In genomic region chr19:4047859-4048258, GRCm38 (mm10) we compare ENCODE assay signal across 9 mouse cellular contexts. TPM values are rescaled to one million over a fixed set of nuclear protein-coding genes. Genes with fewer than 3 reads are reported as not detected.
DNase-seq lines count a peak whose midpoint lies in the region; ATAC-seq lines count a peak whose summit lies in the region.
"Had no signal": no experiment of that assay in that cellular context is flagged by ENCODE, and none has a peak within 500 bp of the region (broad histone marks: within the 10 kb centered on the region; RNA-seq: fewer than 3 reads in every experiment).

No protein-coding gene starts in this region.

- H3K4me2 ChIP-seq in forebrain, embryonic 14.5 days (ENCODE audit: low read length) = no peak overlapping the region
- no peak overlapping the region for H3K4me2 ChIP-seq in forebrain, embryonic 12.5 days

- no peak overlapping the region for H3K27ac ChIP-seq in forebrain, embryonic 14.5 days (ENCODE audit: low read depth, low read length)
- no peak overlapping the region for H3K27ac ChIP-seq in forebrain, embryonic 12.5 days

- H3K9me3 ChIP-seq in forebrain, embryonic 14.5 days (replicated peaks; ENCODE audit: control insufficient read depth, low read length) = no peaks in the 10 kb centered on the region
- no peaks in the 10 kb centered on the region for H3K9me3 ChIP-seq in forebrain, embryonic 12.5 days

- H3K27me3 ChIP-seq in forebrain, embryonic 14.5 days (replicated peaks; ENCODE audit: control insufficient read depth, insufficient read depth, low read length) = no peaks in the 10 kb centered on the region
- H3K27me3 ChIP-seq in forebrain, embryonic 12.5 days = no peaks in the 10 kb centered on the region

- 12% methylated on average over 4 of the region's 4 CpGs for WGBS in forebrain, embryonic 14.5 days
- WGBS in forebrain, embryonic 12.5 days = 19% methylated on average over 4 of the region's 4 CpGs

- no peak overlapping the region for H3K9ac ChIP-seq in forebrain, embryonic 14.5 days (ENCODE audit: low read length)
- H3K9ac ChIP-seq in forebrain, embryonic 12.5 days = no peak overlapping the region

- no peak for ATAC-seq in forebrain, embryonic 14.5 days
- ATAC-seq in forebrain, embryonic 12.5 days (ENCODE audit: low FRiP score) = no peak
- peak; percentile 75 for ATAC-seq in megakaryocyte, adult 5-6 weeks (ENCODE audit: poor library complexity, severe bottlenecking)

- no peaks in the 10 kb centered on the region for H3K36me3 ChIP-seq in forebrain, embryonic 14.5 days (ENCODE audit: control insufficient read depth, insufficient read depth, low read length)
- H3K36me3 ChIP-seq in forebrain, embryonic 12.5 days (replicated peaks) = no peaks in the 10 kb centered on the region

- no peaks in the 10 kb centered on the region for H3K4me1 ChIP-seq in forebrain, embryonic 14.5 days (ENCODE audit: control insufficient read depth, insufficient read depth, low read length)
- H3K4me1 ChIP-seq in forebrain, embryonic 12.5 days = no peaks in the 10 kb centered on the region

- no peak overlapping the region for H3K4me3 ChIP-seq in forebrain, embryonic 14.5 days (ENCODE audit: low read depth, low read length)
- no peak overlapping the region for H3K4me3 ChIP-seq in forebrain, embryonic 12.5 days (replicated peaks)
- H3K4me3 ChIP-seq: megakaryocyte, embryonic 14.5 days had no signal

- peak; percentile 90 for DNase-seq in forebrain, embryonic 14.5 days (ENCODE audit: low spot score)
- DNase-seq in MEL-GATA-1-ER (ENCODE audit: extremely low read depth, low read depth) = peak; percentile 65
- DNase-seq in cerebellum, adult 9-10 months = peak; percentile 89
- peak; percentile 27 for DNase-seq in gastrocnemius, postnatal 25 days
- DNase-seq in layer of hippocampus, postnatal 25 days (ENCODE audit: extremely low spot score in 1 of 2, low spot score in 1 of 2) = peak; percentile 36 to 84
- peak; percentile 71 to 86 for DNase-seq in spleen, postnatal 14 days (ENCODE audit: low spot score in 2 of 2)

RNA-seq across cellular contexts. Expression of gene Gstp2, which starts 2.0 kb away (rescaled TPM):
- polyA plus RNA-seq in forebrain, embryonic 14.5 days (2014; fragmentation: Nextera tagmentation; extraction: Ambion mirVana) = 1.2 and 4.2 TPM in 2 replicates
- 1.6 and 5.5 TPM in 2 replicates for polyA plus RNA-seq in forebrain, embryonic 12.5 days (2016; fragmentation: Nextera tagmentation; extraction: Ambion mirVana)
- total RNA-seq in gastrocnemius, postnatal 25 days (2021) = 100 to 1,000 TPM; 118 to 133 TPM
- total RNA-seq in layer of hippocampus, postnatal 25 days (2021) = 10 to 100 TPM; 35.5 to 41.9 TPM
- total RNA-seq in megakaryocyte, adult 5-6 weeks (2015) = 4.8 TPM in 1 of 2 replicates, not detected in the other
- 1.8 TPM in 1 of 2 replicates, not detected in the other for total RNA-seq in megakaryocyte, adult 5-6 weeks (2017)

RNA-seq across cellular contexts. Expression of gene Gstp1, which starts 10.1 kb away (rescaled TPM):
- polyA plus RNA-seq in forebrain, embryonic 14.5 days (2014; fragmentation: Nextera tagmentation; extraction: Ambion mirVana) = 369 and 398 TPM in 2 replicates
- polyA plus RNA-seq in forebrain, embryonic 12.5 days (2016; fragmentation: Nextera tagmentation; extraction: Ambion mirVana) = 321 and 346 TPM in 2 replicates
- 100 to 1,000 TPM; 344 to 356 TPM for total RNA-seq in gastrocnemius, postnatal 25 days (2021)
- total RNA-seq in layer of hippocampus, postnatal 25 days (2021) = 100 to 1,000 TPM; 343 to 385 TPM
- 257 and 287 TPM in 2 replicates for total RNA-seq in megakaryocyte, adult 5-6 weeks (2015)
- 69.5 and 80.2 TPM in 2 replicates for total RNA-seq in megakaryocyte, adult 5-6 weeks (2017)

RNA-seq across cellular contexts. Expression of gene Gstp3, which starts 11.5 kb away (rescaled TPM):
- polyA plus RNA-seq in forebrain, embryonic 14.5 days (2014; fragmentation: Nextera tagmentation; extraction: Ambion mirVana) = not detected in 2 replicates
- polyA plus RNA-seq in forebrain, embryonic 12.5 days (2016; fragmentation: Nextera tagmentation; extraction: Ambion mirVana) = not detected in 2 replicates
- not detected for total RNA-seq in gastrocnemius, postnatal 25 days (2021)
- total RNA-seq in layer of hippocampus, postnatal 25 days (2021) = not detected
- 3.0 and 5.0 TPM in 2 replicates for total RNA-seq in megakaryocyte, adult 5-6 weeks (2015)
- total RNA-seq in megakaryocyte, adult 5-6 weeks (2017) = 4.0 and 4.5 TPM in 2 replicates

RNA-seq across cellular contexts. Expression of gene Cabp2, which starts 33.5 kb away (rescaled TPM):
- polyA plus RNA-seq in forebrain, embryonic 14.5 days (2014; fragmentation: Nextera tagmentation; extraction: Ambion mirVana) = not detected in 2 replicates
- polyA plus RNA-seq in forebrain, embryonic 12.5 days (2016; fragmentation: Nextera tagmentation; extraction: Ambion mirVana) = not detected in 2 replicates
- total RNA-seq in gastrocnemius, postnatal 25 days (2021) = not detected
- not detected for total RNA-seq in layer of hippocampus, postnatal 25 days (2021)
- not detected in 2 replicates for total RNA-seq in megakaryocyte, adult 5-6 weeks (2015)
- not detected in 2 replicates for total RNA-seq in megakaryocyte, adult 5-6 weeks (2017)

RNA-seq across cellular contexts. Expression of gene Ndufv1, which starts 35.3 kb away (rescaled TPM):
- 238 and 254 TPM in 2 replicates for polyA plus RNA-seq in forebrain, embryonic 14.5 days (2014; fragmentation: Nextera tagmentation; extraction: Ambion mirVana)
- polyA plus RNA-seq in forebrain, embryonic 12.5 days (2016; fragmentation: Nextera tagmentation; extraction: Ambion mirVana) = 186 and 204 TPM in 2 replicates
- 100 to 1,000 TPM; 412 to 474 TPM for total RNA-seq in gastrocnemius, postnatal 25 days (2021)
- 100 to 1,000 TPM; 222 to 263 TPM for total RNA-seq in layer of hippocampus, postnatal 25 days (2021)
- 82.1 and 103 TPM in 2 replicates for total RNA-seq in megakaryocyte, adult 5-6 weeks (2015)
- total RNA-seq in megakaryocyte, adult 5-6 weeks (2017) = 151 and 169 TPM in 2 replicates

Comparison
In these comparisons a context has a peak if more than half of its experiments do, and no peak if none do; other contexts are left out.
1. DNase-seq: peak in every context shown above with its lines; median percentile 90 in forebrain, embryonic 14.5 days; 89 in cerebellum, adult 9-10 months; 78 in spleen, postnatal 14 days; 65 in MEL-GATA-1-ER; 60 in layer of hippocampus, postnatal 25 days; 27 in gastrocnemius, postnatal 25 days.
2. RNA of gene Gstp2, which starts 2.0 kb away (total RNA-seq): 118 to 133 TPM in gastrocnemius, postnatal 25 days and 35.5 to 41.9 TPM in layer of hippocampus, postnatal 25 days; 1.8 to 4.8 TPM in megakaryocyte, adult 5-6 weeks; every median in the first group is over 4 times any median in the second.
3. RNA of gene Gstp3, which starts 11.5 kb away (total RNA-seq): 3.0 to 5.0 TPM in megakaryocyte, adult 5-6 weeks; not detected in gastrocnemius, postnatal 25 days and not detected in layer of hippocampus, postnatal 25 days; every median in the first group is over 4 times any median in the second.